Mouse (Mus musculus): Measurements from ENCODE around the gene Riiad1. TPM values are rescaled to one million over a fixed set of nuclear protein-coding genes. Genes with fewer than 3 reads are reported as not detected.
A peak's percentile ranks its signal among the peaks of the same experiment; 100 is the strongest.

The Riiad1 gene
- total RNA-seq (2014; rRNA removed) (7.3 and 14.2 TPM in 2 replicates), polyA plus RNA-seq (2015; fragmentation: Nextera tagmentation; extraction: Ambion mirVana) (24.7 and 27.1 TPM in 2 replicates)

DNA sequence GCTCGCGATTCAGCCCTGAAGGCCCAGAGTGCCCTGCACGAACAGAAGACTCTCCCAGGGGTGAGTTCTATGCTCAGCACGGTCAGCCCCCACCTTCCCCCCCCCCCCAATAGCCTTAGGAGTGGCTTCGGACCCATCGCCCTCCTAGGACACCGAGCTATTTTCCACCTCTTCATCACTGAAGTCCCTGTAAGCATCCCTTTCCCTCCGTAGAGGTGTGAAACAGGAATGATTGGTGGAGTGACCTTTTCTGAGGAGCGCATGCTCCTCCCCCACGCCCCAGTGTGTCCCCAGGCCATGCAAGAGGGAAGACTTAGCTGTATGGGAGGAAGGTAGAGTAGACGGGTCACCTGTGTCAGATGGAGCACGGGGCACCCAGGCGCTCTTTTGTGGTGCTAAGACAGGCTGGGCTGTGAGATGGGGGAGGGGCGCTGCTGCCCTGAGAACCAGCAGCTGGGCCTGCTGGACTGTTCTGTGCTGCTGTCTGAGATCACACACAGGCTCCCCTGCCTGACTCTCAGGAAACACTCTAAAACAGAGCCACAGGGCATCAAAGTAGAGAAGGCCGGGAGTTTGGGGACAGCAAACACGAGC is at the start of gene Riiad1:
Riiad1 (minus strand) TSS at position 51 of the 594 bp plus-strand sequence.
- ATAC-seq (no peak), DNase-seq (no peak)
- Histone ChIP-seq H3K4me3 (ENCODE audit: low read depth, low read length) (peak within 1 kb of the TSS; percentile 80), H3K36me3 (ENCODE audit: insufficient read depth) (peaks cover 20% of the 10 kb centered on the region), H3K9me3 (ENCODE audit: low read length) (no peaks in the 10 kb centered on the region), H3K9ac (peak within 1 kb of the TSS; percentile 97), H3K4me1 (ENCODE audit: insufficient read depth) (peaks cover 38% of the 10 kb centered on the region), H3K27ac (ENCODE audit: low read depth, low read length) (peak within 1 kb of the TSS; percentile 95), H3K27me3 (ENCODE audit: insufficient read depth, low read length) (no peaks in the 10 kb centered on the region), H3K4me2 (ENCODE audit: low read depth) (peak within 1 kb of the TSS; percentile 93)
- 21% methylated on average over 16 of the region's 16 CpGs for WGBS
- TF ChIP-seq CTCF (IDR thresholded peaks at IDR 0.05; ENCODE audit: low read depth), result no peak

DNA sequence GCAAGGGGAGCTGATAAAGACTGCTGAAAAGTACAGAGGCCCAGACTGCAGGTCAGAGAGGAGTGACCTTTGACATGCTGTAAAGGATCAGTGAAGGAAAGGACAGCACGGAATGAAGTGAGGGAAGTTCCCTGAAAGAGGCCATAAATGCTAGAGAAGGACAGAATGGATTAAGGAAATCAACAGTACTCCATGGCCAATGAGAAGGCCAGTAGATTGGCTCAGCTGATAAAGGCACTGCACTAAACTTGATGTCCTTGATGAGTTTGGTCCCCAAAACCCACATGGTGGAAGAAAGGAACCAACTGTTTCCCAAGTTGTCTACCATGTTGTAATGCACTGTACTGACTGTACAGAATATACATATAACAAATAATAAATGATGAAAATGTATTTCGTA is 46.6 kb upstream of the Riiad1 start:
- Histone ChIP-seq H3K4me3 (ENCODE audit: low read depth, low read length) (no peak overlapping the region), H3K36me3 (ENCODE audit: insufficient read depth) (peaks cover 24% of the 10 kb centered on the region), H3K4me1 (ENCODE audit: insufficient read depth) (no peaks in the 10 kb centered on the region), H3K4me2 (ENCODE audit: low read depth) (no peak overlapping the region), H3K9me3 (ENCODE audit: low read length) (no peaks in the 10 kb centered on the region), H3K9ac (no peak overlapping the region), H3K27me3 (ENCODE audit: insufficient read depth, low read length) (no peaks in the 10 kb centered on the region), H3K27ac (ENCODE audit: low read depth, low read length) (no peak overlapping the region)
- no peak for TF ChIP-seq CTCF (IDR thresholded peaks at IDR 0.05; ENCODE audit: low read depth)
- 90% methylated on average over 2 of the region's 2 CpGs for WGBS
- DNase-seq (no peak), ATAC-seq (no peak)

DNA sequence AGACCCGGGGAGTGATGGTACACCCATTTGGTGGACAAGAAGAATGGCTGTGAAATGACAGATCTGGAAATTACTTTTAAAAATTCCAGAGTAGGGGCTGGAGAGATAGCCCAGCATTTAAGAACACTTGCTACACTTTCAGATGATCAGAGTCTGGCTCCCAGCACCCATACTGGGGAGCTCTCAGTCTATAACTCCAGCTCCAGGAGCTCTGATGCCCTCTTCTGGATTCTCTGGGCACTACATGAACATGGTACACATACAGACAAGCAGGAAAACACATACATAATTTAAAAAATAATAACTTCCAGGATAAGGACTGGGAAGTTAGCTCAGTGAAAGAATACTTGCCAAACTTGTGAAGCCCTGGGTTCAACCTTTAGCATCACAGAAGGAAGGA is 26.5 kb upstream of the Riiad1 start:
- peak; percentile 44 for TF ChIP-seq CTCF (IDR thresholded peaks at IDR 0.05; ENCODE audit: low read depth)
- H3K9ac ChIP-seq, result no peak overlapping the region
- H3K4me2 ChIP-seq (ENCODE audit: low read depth), result no peak overlapping the region
- no peaks in the 10 kb centered on the region for H3K4me1 ChIP-seq (ENCODE audit: insufficient read depth)
- DNase-seq, result no peak
- peaks cover 35% of the 10 kb centered on the region for H3K36me3 ChIP-seq (ENCODE audit: insufficient read depth)
- no peaks in the 10 kb centered on the region for H3K9me3 ChIP-seq (ENCODE audit: low read length)
- 100% methylated on average over 1 of the region's 1 CpGs for WGBS
- no peak overlapping the region for H3K27ac ChIP-seq (ENCODE audit: low read depth, low read length)
- no peaks in the 10 kb centered on the region for H3K27me3 ChIP-seq (ENCODE audit: insufficient read depth, low read length)
- no peak overlapping the region for H3K4me3 ChIP-seq (ENCODE audit: low read depth, low read length)
- no peak for ATAC-seq

- TF ChIP-seq CTCF (IDR thresholded peaks at IDR 0.05; ENCODE audit: low read depth), result peak; percentile 92
- Histone ChIP-seq H3K4me3 (ENCODE audit: low read depth, low read length) (no peak overlapping the region), H3K27ac (ENCODE audit: low read depth, low read length) (no peak overlapping the region), H3K4me2 (ENCODE audit: low read depth) (no peak overlapping the region), H3K9me3 (ENCODE audit: low read length) (no peaks in the 10 kb centered on the region), H3K4me1 (ENCODE audit: insufficient read depth) (no peaks in the 10 kb centered on the region), H3K9ac (no peak overlapping the region), H3K27me3 (ENCODE audit: insufficient read depth, low read length) (no peaks in the 10 kb centered on the region), H3K36me3 (ENCODE audit: insufficient read depth) (peaks cover 41% of the 10 kb centered on the region)
- peak; percentile 60 for ATAC-seq
- peak; percentile 71 for DNase-seq
- WGBS, result 70% methylated on average over 3 of the region's 3 CpGs
Measured at GRCm38 (mm10) chr3:94502243-94502642, 22.1 kb upstream of the Riiad1 start.

- no peak overlapping the region for H3K4me2 ChIP-seq (ENCODE audit: low read depth)
- H3K9me3 ChIP-seq (ENCODE audit: low read length), result no peaks in the 10 kb centered on the region
- H3K27ac ChIP-seq (ENCODE audit: low read depth, low read length), result no peak overlapping the region
- peaks cover 50% of the 10 kb centered on the region for H3K36me3 ChIP-seq (ENCODE audit: insufficient read depth)
- H3K9ac ChIP-seq, result no peak overlapping the region
- no peak for TF ChIP-seq CTCF (IDR thresholded peaks at IDR 0.05; ENCODE audit: low read depth)
- no peak overlapping the region for H3K4me3 ChIP-seq (ENCODE audit: low read depth, low read length)
- no peaks in the 10 kb centered on the region for H3K4me1 ChIP-seq (ENCODE audit: insufficient read depth)
- H3K27me3 ChIP-seq (ENCODE audit: insufficient read depth, low read length), result no peaks in the 10 kb centered on the region
- WGBS, result 75% methylated on average over 4 of the region's 4 CpGs
- ATAC-seq (no peak), DNase-seq (no peak)
Measured at GRCm38 (mm10) chr3:94497162-94497561, 17.0 kb upstream of the Riiad1 start.

DNA sequence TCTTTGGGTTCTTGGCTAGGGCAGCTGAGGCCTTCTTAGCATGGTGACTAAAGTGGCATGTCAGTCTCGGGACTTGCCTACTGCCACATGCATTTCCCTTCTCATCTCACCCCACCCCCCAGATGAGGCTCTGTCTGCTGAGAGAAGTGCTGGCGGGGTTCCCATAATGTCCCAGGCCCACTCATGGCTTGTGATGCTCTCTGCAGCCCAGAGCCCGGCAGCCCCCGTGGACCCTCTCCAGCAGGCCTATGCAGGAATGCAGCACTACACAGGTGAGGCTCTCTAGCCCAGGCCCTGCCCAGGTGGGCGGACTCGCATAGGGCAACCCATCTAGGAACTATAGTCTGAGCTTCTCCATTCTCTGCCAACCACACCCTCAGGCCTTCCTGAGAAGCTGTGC is 7.4 kb upstream of the Riiad1 start:
- no peak overlapping the region for H3K4me3 ChIP-seq (ENCODE audit: low read depth, low read length)
- TF ChIP-seq CTCF (IDR thresholded peaks at IDR 0.05; ENCODE audit: low read depth), result no peak
- WGBS, result 59% methylated on average over 6 of the region's 6 CpGs
- H3K9ac ChIP-seq, result no peak overlapping the region
- no peak for ATAC-seq
- no peaks in the 10 kb centered on the region for H3K27me3 ChIP-seq (ENCODE audit: insufficient read depth, low read length)
- DNase-seq, result no peak
- no peak overlapping the region for H3K4me2 ChIP-seq (ENCODE audit: low read depth)
- H3K27ac ChIP-seq (ENCODE audit: low read depth, low read length), result no peak overlapping the region
- peaks cover 29% of the 10 kb centered on the region for H3K4me1 ChIP-seq (ENCODE audit: insufficient read depth)
- H3K36me3 ChIP-seq (ENCODE audit: insufficient read depth), result peaks cover 66% of the 10 kb centered on the region
- no peaks in the 10 kb centered on the region for H3K9me3 ChIP-seq (ENCODE audit: low read length)

DNA sequence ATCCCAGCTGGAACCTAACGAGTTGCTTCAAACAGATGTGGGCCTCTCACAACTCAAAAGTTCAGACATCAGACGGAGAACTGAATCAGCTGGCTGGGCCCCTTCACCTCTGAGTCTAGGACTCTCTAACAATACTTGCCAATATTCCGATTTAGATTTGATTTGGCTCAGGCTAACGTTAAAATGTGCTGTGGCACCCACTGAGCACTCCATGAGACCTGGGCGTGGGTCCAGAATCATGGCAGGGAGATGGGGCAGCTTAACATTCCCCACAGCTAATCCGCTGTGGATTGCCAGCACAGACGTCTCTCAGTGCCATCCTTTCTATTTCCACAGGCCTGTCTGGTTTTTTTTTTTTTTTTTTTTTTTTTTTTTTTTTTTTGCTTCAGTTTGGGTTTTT is 5.8 kb upstream of the Riiad1 start:
- H3K4me1 ChIP-seq (ENCODE audit: insufficient read depth), result peaks cover 31% of the 10 kb centered on the region
- DNase-seq, result peak; percentile 66
- no peak overlapping the region for H3K4me2 ChIP-seq (ENCODE audit: low read depth)
- TF ChIP-seq CTCF (IDR thresholded peaks at IDR 0.05; ENCODE audit: low read depth), result no peak
- H3K36me3 ChIP-seq (ENCODE audit: insufficient read depth), result peaks cover 65% of the 10 kb centered on the region
- ATAC-seq, result peak; percentile 8; the same call in 1 of the 2 replicates
- no peaks in the 10 kb centered on the region for H3K9me3 ChIP-seq (ENCODE audit: low read length)
- H3K27me3 ChIP-seq (ENCODE audit: insufficient read depth, low read length), result no peaks in the 10 kb centered on the region
- H3K4me3 ChIP-seq (ENCODE audit: low read depth, low read length), result no peak overlapping the region
- 29% methylated on average over 7 of the region's 7 CpGs for WGBS
- peak overlapping the region; percentile 90 for H3K27ac ChIP-seq (ENCODE audit: low read depth, low read length)
- H3K9ac ChIP-seq, result peak overlapping the region; percentile 1; the same call in 1 of the 2 replicates

Data from forebrain, postnatal 0 days (tissue).